Mouse (Mus musculus) heart, embryonic 13.5 days (tissue): ENCODE data around the gene Med28. TPM values are rescaled to one million over a fixed set of nuclear protein-coding genes. Genes with fewer than 3 reads are reported as not detected.

Experiments
- ATAC-seq: fragments of 200-750 bp; cut with Nextera tagmentation; 2 replicates; pipeline ENCODE4 v1.8.0; 2017; ENCODE audit warnings: moderate TSS enrichment; ENCODE audit not compliant: insufficient number of reproducible peaks, low FRiP score, low TSS enrichment; ENCODE audit errors: extremely low read depth
- H3K27ac ChIP-seq: fragments of 300-500 bp; sonication (generic); replicated peaks from 2 replicates; pipeline ENCODE4 v1.5.1; 2015; ENCODE audit warnings: moderate library complexity, mild to moderate bottlenecking, inconsistent platforms
- H3K27me3 ChIP-seq: fragments of 300-500 bp; sonication (generic); replicated peaks from 2 replicates; pipeline ENCODE4 v1.6.1; 2015; ENCODE audit warnings: mild to moderate bottlenecking, inconsistent platforms
- H3K36me3 ChIP-seq: fragments of 300-500 bp; sonication (generic); 2 replicates; pipeline ENCODE4 v1.6.1; 2015; ENCODE audit warnings: mild to moderate bottlenecking, inconsistent platforms
- H3K4me1 ChIP-seq: fragments of 300-500 bp; sonication (generic); 2 replicates; pipeline ENCODE4 v1.6.1; 2015; ENCODE audit warnings: inconsistent platforms
- H3K4me2 ChIP-seq: fragments of 300-500 bp; sonication (generic); 2 replicates; pipeline ENCODE4 v1.6.1; 2015; ENCODE audit warnings: inconsistent platforms, mild to moderate bottlenecking, moderate library complexity
- H3K4me3 ChIP-seq: fragments of 300-500 bp; sonication (generic); 2 replicates; pipeline ENCODE4 v1.5.1; 2015; ENCODE audit warnings: moderate library complexity, mild to moderate bottlenecking, inconsistent platforms
- H3K9ac ChIP-seq: fragments of 300-500 bp; sonication (generic); 2 replicates; pipeline ENCODE4 v1.6.1; 2015; ENCODE audit warnings: inconsistent platforms, mild to moderate bottlenecking, moderate library complexity
- H3K9me3 ChIP-seq: fragments of 300-500 bp; sonication (generic); 2 replicates; pipeline ENCODE4 v1.6.1; 2016; ENCODE audit warnings: inconsistent platforms
- WGBS: fragments of 180-500 bp; shearing (Covaris S2); methylation state at CpG from one replicate; pipeline ENCODE4 v1.1.7; 2015; ENCODE audit warnings: mixed read lengths; 5-methylcytosine and 5-hydroxymethylcytosine counted together
- polyA plus RNA-seq: library from polyadenylated mRNA; unstranded; fragments of >200 nt; fragmentation: Nextera tagmentation; extraction: Ambion mirVana; gene quantifications from 2 replicates; pipeline ENCODE4 v1.2.1, GENCODE M21; 2015

Gene Med28
- polyA plus RNA-seq, 1 experiment from 2014 or later, result 172 TPM

DNA sequence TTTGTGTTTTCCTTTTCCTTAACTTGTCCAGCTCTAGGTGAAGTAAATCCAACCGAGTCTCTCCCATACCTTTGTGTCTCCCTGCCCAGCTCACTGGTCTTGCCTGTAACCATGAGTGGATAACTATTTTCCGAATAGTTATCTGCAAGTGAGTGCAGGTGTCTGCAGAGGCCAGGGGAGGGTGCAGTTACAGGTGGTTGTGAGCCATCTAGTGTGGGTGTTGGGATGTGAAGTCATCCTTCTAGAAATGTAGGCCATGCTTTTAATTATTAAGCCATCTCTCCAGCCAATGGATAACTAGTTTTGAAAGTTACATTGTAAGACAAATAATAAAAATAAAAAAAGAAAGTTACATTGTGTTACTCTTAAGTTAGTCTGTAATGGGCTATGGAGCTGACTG, 6.5 kb upstream of the Med28 start:
- ATAC-seq, result no peak
- Histone ChIP-seq H3K4me1 (no peaks in the 10 kb centered on the region), H3K27ac (no peak overlapping the region), H3K4me2 (no peak overlapping the region), H3K9ac (no peak overlapping the region), H3K9me3 (no peaks in the 10 kb centered on the region), H3K36me3 (peaks cover 49% of the 10 kb centered on the region), H3K4me3 (no peak overlapping the region), H3K27me3 (no peaks in the 10 kb centered on the region)
- 89% methylated on average over 2 of the region's 2 CpGs for WGBS

DNA sequence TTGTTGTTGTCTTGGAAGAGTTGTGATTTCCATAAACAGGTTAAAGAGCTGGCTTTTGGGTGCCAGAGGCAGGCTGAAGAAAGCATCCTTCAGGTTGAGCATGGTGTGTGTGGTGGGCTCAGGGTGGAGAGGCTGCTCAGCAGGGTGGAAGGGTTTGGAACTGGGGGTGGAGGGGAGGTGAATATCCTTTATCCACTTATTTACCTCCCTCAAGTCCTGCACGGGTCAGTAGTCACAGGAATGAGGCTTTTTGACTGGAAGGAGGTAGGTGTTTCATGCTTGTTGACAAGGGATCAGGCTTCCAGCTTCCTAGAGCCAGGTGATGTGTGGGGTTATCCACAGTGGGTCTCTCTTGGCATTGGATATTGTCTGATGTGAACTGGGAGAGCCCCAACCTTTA, 5.4 kb upstream of the Med28 start:
- Histone ChIP-seq H3K4me1 (peaks cover 1% of the 10 kb centered on the region), H3K9ac (no peak overlapping the region), H3K4me2 (no peak overlapping the region), H3K36me3 (peaks cover 41% of the 10 kb centered on the region), H3K27ac (no peak overlapping the region), H3K4me3 (no peak overlapping the region), H3K9me3 (no peaks in the 10 kb centered on the region), H3K27me3 (no peaks in the 10 kb centered on the region)
- no peak for ATAC-seq
- 68% methylated on average over 1 of the region's 1 CpGs for WGBS

- no peak overlapping the region for H3K27ac ChIP-seq
- ATAC-seq, result no peak
- WGBS, result 87% methylated on average over 10 of the region's 10 CpGs
- H3K36me3 ChIP-seq, result peaks cover 35% of the 10 kb centered on the region
- H3K4me2 ChIP-seq, result no peak overlapping the region
- H3K9me3 ChIP-seq, result no peaks in the 10 kb centered on the region
- H3K27me3 ChIP-seq, result no peaks in the 10 kb centered on the region
- peaks cover 4% of the 10 kb centered on the region for H3K4me1 ChIP-seq
- no peak overlapping the region for H3K4me3 ChIP-seq
- no peak overlapping the region for H3K9ac ChIP-seq
Observed at GRCm38 (mm10) chr5:45515151-45515743, 4.8 kb upstream of the Med28 start.

GRCm38 (mm10) chr5:45520809-45521110, 731 bp downstream of the Med28 start:
- H3K4me1 ChIP-seq, result peaks cover 20% of the 10 kb centered on the region
- ATAC-seq, result no peak
- no peaks in the 10 kb centered on the region for H3K9me3 ChIP-seq
- H3K4me3 ChIP-seq, result peak overlapping the region; percentile 93
- H3K27ac ChIP-seq, result no peak overlapping the region
- no peaks in the 10 kb centered on the region for H3K27me3 ChIP-seq
- H3K36me3 ChIP-seq, result peaks cover 28% of the 10 kb centered on the region
- H3K4me2 ChIP-seq, result peak overlapping the region; percentile 82
- WGBS, result 3% methylated on average over 5 of the region's 5 CpGs
- H3K9ac ChIP-seq, result peak overlapping the region; percentile 93

- WGBS, result 89% methylated on average over 6 of the region's 6 CpGs
- Histone ChIP-seq H3K27ac (no peak overlapping the region), H3K27me3 (no peaks in the 10 kb centered on the region), H3K9ac (peak overlapping the region; percentile 93), H3K4me2 (peak overlapping the region; percentile 82), H3K4me1 (peaks cover 20% of the 10 kb centered on the region), H3K9me3 (no peaks in the 10 kb centered on the region), H3K4me3 (peak overlapping the region; percentile 93), H3K36me3 (peaks cover 36% of the 10 kb centered on the region)
- ATAC-seq, result no peak
Observed at GRCm38 (mm10) chr5:45521601-45522000, 1.6 kb downstream of the Med28 start.

DNA sequence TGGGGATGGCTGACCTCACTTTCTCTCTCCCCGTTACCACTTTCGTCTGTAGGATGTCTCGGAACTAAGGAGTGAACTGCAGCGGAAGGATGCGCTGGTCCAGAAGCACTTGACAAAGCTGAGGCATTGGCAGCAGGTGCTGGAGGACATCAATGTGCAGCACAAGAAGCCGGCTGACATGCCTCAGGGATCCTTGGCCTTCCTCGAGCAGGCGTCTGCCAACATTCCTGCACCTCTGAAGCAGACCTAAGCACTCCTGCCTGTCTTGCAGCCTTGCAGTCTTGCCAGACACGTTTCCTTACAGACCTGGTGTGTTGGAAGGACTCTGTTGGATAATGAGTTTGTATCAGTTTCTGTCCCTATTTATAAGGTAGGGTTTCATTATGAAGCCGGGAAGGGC, 5.1 kb downstream of the Med28 start:
- Histone ChIP-seq H3K36me3 (peaks cover 70% of the 10 kb centered on the region), H3K27ac (no peak overlapping the region), H3K27me3 (no peaks in the 10 kb centered on the region), H3K9ac (no peak overlapping the region), H3K9me3 (no peaks in the 10 kb centered on the region), H3K4me1 (peaks cover 16% of the 10 kb centered on the region), H3K4me2 (no peak overlapping the region), H3K4me3 (no peak overlapping the region)
- WGBS, result 87% methylated on average over 10 of the region's 10 CpGs
- ATAC-seq, result no peak

DNA sequence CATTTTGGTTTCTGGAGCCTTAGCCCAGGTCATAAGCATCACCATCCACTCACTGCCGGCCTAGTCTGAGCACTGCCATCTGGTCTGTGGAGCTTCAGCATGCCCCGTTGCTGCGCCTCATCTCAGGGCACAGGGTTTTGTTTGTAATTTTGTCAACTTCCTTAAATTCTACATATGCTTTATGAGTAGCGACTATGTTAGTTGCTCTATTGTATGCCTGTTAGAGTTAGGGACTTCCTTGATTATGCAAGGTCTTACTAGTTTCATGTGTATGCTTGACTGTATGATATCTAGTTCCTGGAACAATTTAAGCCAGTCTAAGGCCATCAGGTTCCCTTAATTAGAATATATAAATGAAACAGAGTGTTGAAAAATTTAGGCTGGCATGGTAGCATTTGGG, 6.3 kb downstream of the Med28 start:
- H3K9me3 ChIP-seq, result no peaks in the 10 kb centered on the region
- H3K27ac ChIP-seq, result no peak overlapping the region
- ATAC-seq, result no peak
- peaks cover 80% of the 10 kb centered on the region for H3K36me3 ChIP-seq
- H3K9ac ChIP-seq, result no peak overlapping the region
- H3K4me2 ChIP-seq, result no peak overlapping the region
- H3K27me3 ChIP-seq, result no peaks in the 10 kb centered on the region
- H3K4me1 ChIP-seq, result peaks cover 9% of the 10 kb centered on the region
- H3K4me3 ChIP-seq, result no peak overlapping the region
- WGBS, result 94% methylated on average over 4 of the region's 4 CpGs

DNA sequence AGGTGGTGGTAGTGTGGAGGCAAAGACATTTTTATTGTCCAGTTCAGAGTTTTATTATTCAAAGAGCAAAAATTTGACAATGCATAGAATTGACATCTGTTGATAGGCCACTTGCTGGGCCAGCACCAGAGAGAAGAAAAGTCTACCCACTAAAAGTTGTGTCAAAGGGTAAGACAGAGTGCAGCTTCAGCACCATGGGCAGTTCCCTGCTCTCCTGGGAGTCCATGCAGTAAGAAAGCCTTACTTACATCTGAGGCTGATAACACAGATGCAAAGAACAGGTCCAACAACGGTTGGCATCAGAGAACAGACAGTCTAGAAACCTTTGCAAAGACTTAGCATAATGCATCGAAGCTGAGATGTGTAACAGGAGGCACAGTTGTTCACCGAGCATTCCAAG, 9.7 kb downstream of the Med28 start:
- Histone ChIP-seq H3K27ac (no peak overlapping the region), H3K4me2 (no peak overlapping the region), H3K4me3 (no peak overlapping the region), H3K4me1 (no peaks in the 10 kb centered on the region), H3K9me3 (no peaks in the 10 kb centered on the region), H3K36me3 (peaks cover 69% of the 10 kb centered on the region), H3K9ac (no peak overlapping the region), H3K27me3 (no peaks in the 10 kb centered on the region)
- WGBS, result 78% methylated on average over 3 of the region's 3 CpGs
- no peak for ATAC-seq

DNA sequence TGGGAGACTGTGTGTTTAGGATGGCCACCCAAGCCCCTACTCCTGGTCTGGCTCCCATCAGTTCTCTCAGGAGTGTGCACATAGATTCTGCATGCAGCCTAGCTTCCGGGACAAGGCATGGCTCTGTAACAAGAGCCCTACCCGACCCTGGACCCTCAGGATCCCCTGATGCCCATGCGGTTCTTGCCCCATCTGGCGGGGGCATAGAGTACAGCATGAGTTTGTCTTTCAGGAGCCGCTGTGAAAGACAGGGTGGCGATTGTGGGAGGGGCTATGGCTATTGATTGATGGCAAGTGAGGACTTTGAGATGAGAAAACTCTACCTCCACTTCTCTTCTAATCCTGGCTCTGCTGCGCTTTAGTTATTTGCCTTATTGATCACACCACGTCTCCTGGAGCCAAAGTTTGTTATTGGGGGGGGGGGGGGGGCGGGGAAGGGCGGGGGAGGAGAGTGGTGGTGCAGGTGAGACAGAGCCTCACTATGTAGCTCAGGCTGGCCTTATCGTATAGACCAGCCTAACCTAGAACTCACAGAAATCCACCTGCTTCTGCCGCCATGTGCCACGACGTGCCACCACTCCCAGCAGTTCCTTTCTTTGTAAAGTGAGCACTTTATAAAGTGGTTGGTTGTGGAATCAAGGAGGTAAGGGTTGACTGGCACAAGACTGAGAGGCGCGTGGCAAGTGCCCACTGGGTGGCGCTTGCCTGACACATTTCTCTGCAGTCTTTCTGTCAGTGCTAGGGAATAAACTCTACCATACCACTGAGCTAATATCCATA, 14.5 kb downstream of the Med28 start:
- no peak for ATAC-seq
- H3K4me2 ChIP-seq, result no peak overlapping the region
- H3K9ac ChIP-seq, result no peak overlapping the region
- H3K4me1 ChIP-seq, result no peaks in the 10 kb centered on the region
- 5% methylated on average over 17 of the region's 17 CpGs for WGBS
- no peak overlapping the region for H3K27ac ChIP-seq
- no peaks in the 10 kb centered on the region; the same call in 1 of the 2 replicates for H3K27me3 ChIP-seq
- peaks cover 22% of the 10 kb centered on the region for H3K36me3 ChIP-seq
- H3K4me3 ChIP-seq, result no peak overlapping the region
- no peaks in the 10 kb centered on the region for H3K9me3 ChIP-seq

DNA sequence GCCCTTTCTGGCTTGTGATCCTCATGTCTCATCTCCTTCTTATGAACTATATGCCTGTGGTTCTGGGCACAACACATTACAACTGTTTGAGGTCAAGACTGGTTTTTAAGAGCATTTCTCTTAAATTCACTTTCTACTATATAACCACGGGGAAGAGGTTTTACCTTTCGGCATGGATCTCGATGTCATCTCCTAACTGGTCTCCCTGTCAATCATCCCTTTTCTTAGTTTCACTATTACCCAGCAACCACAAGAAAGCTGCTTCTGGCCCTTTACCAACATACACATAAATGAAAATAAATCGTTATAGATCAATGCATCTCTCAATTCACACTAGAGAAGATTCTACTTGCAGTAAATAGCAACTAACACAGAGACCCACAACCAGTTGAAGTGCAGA, 15.1 kb downstream of the Med28 start:
- H3K4me1 ChIP-seq, result no peaks in the 10 kb centered on the region
- H3K27me3 ChIP-seq, result no peaks in the 10 kb centered on the region; the same call in 1 of the 2 replicates
- WGBS, result 55% methylated on average over 4 of the region's 4 CpGs
- no peak overlapping the region for H3K4me2 ChIP-seq
- no peak overlapping the region for H3K27ac ChIP-seq
- peaks cover 16% of the 10 kb centered on the region for H3K36me3 ChIP-seq
- no peak for ATAC-seq
- H3K9me3 ChIP-seq, result no peaks in the 10 kb centered on the region
- no peak overlapping the region for H3K9ac ChIP-seq
- H3K4me3 ChIP-seq, result no peak overlapping the region

- H3K36me3 ChIP-seq, result no peaks in the 10 kb centered on the region
- no peak overlapping the region for H3K4me3 ChIP-seq
- ATAC-seq, result no peak
- no peaks in the 10 kb centered on the region for H3K4me1 ChIP-seq
- WGBS, result 45% methylated on average over 10 of the region's 10 CpGs
- no peak overlapping the region for H3K27ac ChIP-seq
- no peaks in the 10 kb centered on the region; the same call in 1 of the 2 replicates for H3K27me3 ChIP-seq
- no peak overlapping the region for H3K4me2 ChIP-seq
- H3K9me3 ChIP-seq, result no peaks in the 10 kb centered on the region
- H3K9ac ChIP-seq, result no peak overlapping the region
Observed at GRCm38 (mm10) chr5:45539502-45539901, 19.5 kb downstream of the Med28 start.

- Histone ChIP-seq H3K9me3 (no peaks in the 10 kb centered on the region), H3K4me2 (no peak overlapping the region), H3K9ac (no peak overlapping the region), H3K27ac (no peak overlapping the region), H3K27me3 (no peaks in the 10 kb centered on the region; the same call in 1 of the 2 replicates), H3K36me3 (no peaks in the 10 kb centered on the region), H3K4me1 (no peaks in the 10 kb centered on the region), H3K4me3 (no peak overlapping the region)
- 43% methylated on average over 5 of the region's 5 CpGs for WGBS
- ATAC-seq, result no peak
Observed at GRCm38 (mm10) chr5:45543374-45543773, 23.3 kb downstream of the Med28 start.
